Mouse (Mus musculus): ENCODE measurements around the gene Acnat2.
"Not testable (repeated sequence)": the region's sequence is repeated elsewhere in the genome, so short reads cannot be mapped to it uniquely, and the experiment has no call there.

- TF ChIP-seq CTCF (IDR thresholded peaks at IDR 0.05; ENCODE audit: borderline replicate concordance, insufficient read depth, low read length); POLR2A (IDR thresholded peaks at IDR 0.05; ENCODE audit: low read depth, low read length): not testable (repeated sequence)
Observed at GRCm38 (mm10) chr4:49368046-49368445, 39.9 kb downstream of the Acnat2 start.
